Mouse (Mus musculus) CD4-positive naive resting alpha-beta T cell, adult 76 days (primary cell): ENCODE results near the gene Fam3a. TPM values are rescaled to one million over a fixed set of nuclear protein-coding genes. Genes with fewer than 3 reads are reported as not detected.

Experiments used
- total RNA-seq: library from RNA; stranded (reverse); gene quantifications from one replicate; pipeline ENCODE4 v1.2.4, GENCODE M21; 2023

The Fam3a gene
- total RNA-seq = 16.0 TPM

GRCm38 (mm10) chrX:74392535-74393443 lies at the start of gene Fam3a, which contains the start of gene Ikbkg:
Gene Fam3a, minus strand, starts transcription at chrX:74393272.
Gene Ikbkg, plus strand, starts transcription at chrX:74393290.

GRCm38 (mm10) chrX:74428826-74429276 lies 35.8 kb upstream of the Fam3a start, which contains the start of gene G6pdx:
Gene G6pdx, minus strand, starts transcription at chrX:74429194.

GRCm38 (mm10) chrX:74372888-74373549 lies 20.1 kb downstream of the Fam3a start, which contains the start of the genes Ubl4a and Slc10a3:
Gene Ubl4a, minus strand, starts transcription at chrX:74373218.
Gene Slc10a3, minus strand, starts transcription at chrX:74373349.

GRCm38 (mm10) chrX:74353467-74353770 lies 39.7 kb downstream of the Fam3a start, which contains the start of gene Lage3:
Gene Lage3, minus strand, starts transcription at chrX:74353618.

Other genes with a start within 250 kb of the Fam3a start
- gene Tex28, start 225.4 kb downstream of the Fam3a start, total RNA-seq = not detected
- not detected for gene Tktl1, start 216.0 kb downstream of the Fam3a start, total RNA-seq
- 638 TPM for gene Flna, start 143.5 kb downstream of the Fam3a start, total RNA-seq
- 81.9 TPM for gene Emd, start 138.6 kb downstream of the Fam3a start, total RNA-seq
- 757 TPM for gene Rpl10, start 122.5 kb downstream of the Fam3a start, total RNA-seq
- gene Taz, start 111.4 kb downstream of the Fam3a start, total RNA-seq = 59.6 TPM
- 10.6 TPM for gene Dnase1l1, start 110.9 kb downstream of the Fam3a start, total RNA-seq
- 111 TPM for gene Atp6ap1, start 96.2 kb downstream of the Fam3a start, total RNA-seq
- gene Gdi1, start 88.3 kb downstream of the Fam3a start, total RNA-seq = 179 TPM
- gene Fam50a, start 80.2 kb downstream of the Fam3a start, total RNA-seq = 69.5 TPM
- 8.1 TPM for gene Plxna3, start 64.2 kb downstream of the Fam3a start, total RNA-seq
- gene Lage3, start 39.7 kb downstream of the Fam3a start, total RNA-seq = 12.4 TPM
- gene Ubl4a, start 20.1 kb downstream of the Fam3a start, total RNA-seq = 25.0 TPM
- 15.4 TPM for gene Slc10a3, start 19.9 kb downstream of the Fam3a start, total RNA-seq
- gene Ikbkg, start within 50 bp of the Fam3a start, total RNA-seq = 59.5 TPM
- 21.2 TPM for gene G6pdx, start 35.9 kb upstream of the Fam3a start, total RNA-seq
- gene Gm6880, start 88.1 kb upstream of the Fam3a start, total RNA-seq = not detected
- gene Olfr1326-ps1, start 181.6 kb upstream of the Fam3a start, total RNA-seq = not detected
- not detected for gene Olfr1325, start 199.4 kb upstream of the Fam3a start, total RNA-seq